Mouse (Mus musculus) neural tube, embryonic 11.5 days (tissue): Measurements from ENCODE around the gene Myt1l. TPM values are rescaled to one million over a fixed set of nuclear protein-coding genes. Genes with fewer than 3 reads are reported as not detected.

Experiments
- ATAC-seq: fragments of 200-750 bp; cut with Nextera tagmentation; 2 replicates; pipeline ENCODE4 v1.8.0; 2017; ENCODE audit warnings: moderate number of reproducible peaks, mild to moderate bottlenecking, moderate TSS enrichment, moderate library complexity; ENCODE audit not compliant: insufficient read depth, low FRiP score, low TSS enrichment
- DNase-seq: peaks from one replicate; pipeline ENCODE4 v3.0.0-alpha.2; 2015; ENCODE audit warnings: low spot score
- H3K27ac ChIP-seq: fragments of 300-500 bp; sonication (generic); 2 replicates; pipeline ENCODE4 v1.5.1; 2014; ENCODE audit warnings: low read depth, mild to moderate bottlenecking, low read length
- H3K27me3 ChIP-seq: fragments of 300-500 bp; sonication (generic); 2 replicates; pipeline ENCODE4 v1.6.1; 2014; ENCODE audit warnings: mild to moderate bottlenecking, low read length, mixed read lengths; ENCODE audit not compliant: control insufficient read depth, insufficient read depth
- H3K36me3 ChIP-seq: fragments of 300-500 bp; sonication (generic); 2 replicates; pipeline ENCODE4 v1.6.1; 2014; ENCODE audit warnings: mild to moderate bottlenecking, low read length, moderate library complexity, mixed read lengths; ENCODE audit not compliant: control insufficient read depth, insufficient read depth
- H3K4me1 ChIP-seq: fragments of 300-500 bp; sonication (generic); 2 replicates; pipeline ENCODE4 v1.6.1; 2014; ENCODE audit warnings: low read length, mixed read lengths; ENCODE audit not compliant: control insufficient read depth, insufficient read depth
- H3K4me2 ChIP-seq: fragments of 300-500 bp; sonication (generic); 2 replicates; pipeline ENCODE4 v1.6.1; 2014; ENCODE audit warnings: low read depth, mild to moderate bottlenecking, moderate library complexity
- H3K4me3 ChIP-seq: fragments of 300-500 bp; sonication (generic); 2 replicates; pipeline ENCODE4 v1.5.1; 2014; ENCODE audit warnings: low read depth, low read length
- H3K9ac ChIP-seq: fragments of 300-500 bp; sonication (generic); 2 replicates; pipeline ENCODE4 v1.6.1; 2014; ENCODE audit warnings: mild to moderate bottlenecking, low read length
- H3K9me3 ChIP-seq: fragments of 300-500 bp; sonication (generic); 2 replicates; pipeline ENCODE4 v1.6.1; 2016; ENCODE audit warnings: low read length; ENCODE audit not compliant: control insufficient read depth
- WGBS: fragments of 180-500 bp; shearing (Covaris S2); extraction: QIAGEN DNeasy Blood & Tissue Kit; methylation state at CpG from one replicate; pipeline ENCODE4 v1.1.7; 2014; 5-methylcytosine and 5-hydroxymethylcytosine counted together
- polyA plus RNA-seq: library from polyadenylated mRNA; unstranded; fragments of >200 nt; fragmentation: Nextera tagmentation; extraction: Ambion mirVana; gene quantifications from 2 replicates; pipeline ENCODE4 v1.2.1, GENCODE M21; 2014

The Myt1l gene
- polyA plus RNA-seq, 1 experiment from 2014 or later, result 23.8 TPM

GRCm38 (mm10) chr12:29921481-29921880 is 393.3 kb downstream of the Myt1l start:
- H3K9ac ChIP-seq, result no peak overlapping the region
- H3K27me3 ChIP-seq, result no peaks in the 10 kb centered on the region
- no peak for ATAC-seq
- no peak overlapping the region for H3K27ac ChIP-seq
- WGBS, result 83% methylated on average over 11 of the region's 11 CpGs
- DNase-seq, result no peak
- no peaks in the 10 kb centered on the region for H3K9me3 ChIP-seq
- no peaks in the 10 kb centered on the region for H3K36me3 ChIP-seq
- no peak overlapping the region for H3K4me2 ChIP-seq
- H3K4me3 ChIP-seq, result no peak overlapping the region
- H3K4me1 ChIP-seq, result no peaks in the 10 kb centered on the region

GRCm38 (mm10) chr12:29926896-29927295 is 398.7 kb downstream of the Myt1l start:
- no peaks in the 10 kb centered on the region for H3K36me3 ChIP-seq
- H3K4me1 ChIP-seq, result no peaks in the 10 kb centered on the region
- no peaks in the 10 kb centered on the region for H3K9me3 ChIP-seq
- ATAC-seq, result no peak
- H3K9ac ChIP-seq, result no peak overlapping the region
- no peak overlapping the region for H3K4me2 ChIP-seq
- WGBS, result 45% methylated on average over 3 of the region's 3 CpGs
- H3K27me3 ChIP-seq, result no peaks in the 10 kb centered on the region
- peak; percentile 44 for DNase-seq
- H3K27ac ChIP-seq, result no peak overlapping the region
- H3K4me3 ChIP-seq, result no peak overlapping the region

GRCm38 (mm10) chr12:29930591-29930990 is 402.4 kb downstream of the Myt1l start:
- 79% methylated on average over 1 of the region's 1 CpGs for WGBS
- H3K36me3 ChIP-seq, result no peaks in the 10 kb centered on the region

GRCm38 (mm10) chr12:29932951-29933350 is 404.8 kb downstream of the Myt1l start:
- Histone ChIP-seq H3K4me2 (no peak overlapping the region), H3K4me1 (no peaks in the 10 kb centered on the region), H3K27ac (no peak overlapping the region), H3K4me3 (no peak overlapping the region), H3K9me3 (no peaks in the 10 kb centered on the region), H3K27me3 (no peaks in the 10 kb centered on the region), H3K9ac (no peak overlapping the region), H3K36me3 (no peaks in the 10 kb centered on the region)
- DNase-seq (no peak), ATAC-seq (no peak)
- 97% methylated on average over 1 of the region's 1 CpGs for WGBS

More at GRCm38 (mm10) chr12:29930591-29930990, 402.4 kb downstream of the Myt1l start:
- DNase-seq (no peak), ATAC-seq (no peak)
- Histone ChIP-seq H3K4me3 (no peak overlapping the region), H3K27me3 (no peaks in the 10 kb centered on the region), H3K9me3 (no peaks in the 10 kb centered on the region), H3K4me2 (no peak overlapping the region), H3K4me1 (no peaks in the 10 kb centered on the region), H3K27ac (no peak overlapping the region), H3K9ac (no peak overlapping the region)

GRCm38 (mm10) chr12:29933501-29933900 is 405.3 kb downstream of the Myt1l start:
- H3K9ac ChIP-seq, result no peak overlapping the region
- DNase-seq (no peak), ATAC-seq (no peak)
- no peak overlapping the region for H3K4me3 ChIP-seq
- H3K27ac ChIP-seq, result no peak overlapping the region
- H3K4me2 ChIP-seq, result no peak overlapping the region
- 69% methylated on average over 2 of the region's 2 CpGs for WGBS
- H3K9me3 ChIP-seq, result no peaks in the 10 kb centered on the region
- no peaks in the 10 kb centered on the region for H3K4me1 ChIP-seq
- H3K27me3 ChIP-seq, result no peaks in the 10 kb centered on the region
- no peaks in the 10 kb centered on the region for H3K36me3 ChIP-seq

GRCm38 (mm10) chr12:29934120-29934581 is 406.0 kb downstream of the Myt1l start:
- H3K9ac ChIP-seq, result no peak overlapping the region
- no peaks in the 10 kb centered on the region for H3K27me3 ChIP-seq
- no peaks in the 10 kb centered on the region for H3K9me3 ChIP-seq
- ATAC-seq (no peak), DNase-seq (no peak)
- H3K4me3 ChIP-seq, result no peak overlapping the region
- H3K4me1 ChIP-seq, result peaks cover under 1% of the 10 kb centered on the region
- H3K4me2 ChIP-seq, result no peak overlapping the region
- no peaks in the 10 kb centered on the region for H3K36me3 ChIP-seq
- H3K27ac ChIP-seq, result no peak overlapping the region
- WGBS, result 79% methylated on average over 8 of the region's 8 CpGs

GRCm38 (mm10) chr12:29937308-29937707 is 409.1 kb downstream of the Myt1l start, which contains the start of gene Pxdn:
Pxdn (plus strand) TSS chr12:29937608.
- no peak for DNase-seq
- Histone ChIP-seq H3K27ac (peak within 1 kb of the TSS; percentile 51), H3K4me2 (peak within 1 kb of the TSS; percentile 85), H3K9me3 (no peaks in the 10 kb centered on the region), H3K4me3 (peak within 1 kb of the TSS; percentile 80), H3K36me3 (no peaks in the 10 kb centered on the region; the same call in 1 of the 2 replicates), H3K9ac (peak within 1 kb of the TSS; percentile 86), H3K27me3 (no peaks in the 10 kb centered on the region), H3K4me1 (peaks cover 18% of the 10 kb centered on the region)
- 29% methylated on average over 8 of the region's 8 CpGs for WGBS
- no peak for ATAC-seq

GRCm38 (mm10) chr12:29937851-29938375 is 409.7 kb downstream of the Myt1l start:
- under 1% methylated on average over 42 of the region's 49 CpGs for WGBS
- H3K36me3 ChIP-seq, result no peaks in the 10 kb centered on the region; the same call in 1 of the 2 replicates
- peaks cover 18% of the 10 kb centered on the region for H3K4me1 ChIP-seq
- H3K27me3 ChIP-seq, result no peaks in the 10 kb centered on the region
- H3K4me3 ChIP-seq, result peak overlapping the region; percentile 80
- ATAC-seq, result peak; percentile 80
- peak; percentile 88 for DNase-seq
- H3K27ac ChIP-seq, result peak overlapping the region; percentile 51
- H3K4me2 ChIP-seq, result peak overlapping the region; percentile 85
- no peaks in the 10 kb centered on the region for H3K9me3 ChIP-seq
- peak overlapping the region; percentile 86 for H3K9ac ChIP-seq

GRCm38 (mm10) chr12:29938376-29939041 is 410.3 kb downstream of the Myt1l start:
- peak overlapping the region; percentile 86 for H3K9ac ChIP-seq
- peak; percentile 73 for DNase-seq
- WGBS, result under 1% methylated on average over 40 of the region's 40 CpGs
- peak overlapping the region; percentile 85 for H3K4me2 ChIP-seq
- no peaks in the 10 kb centered on the region for H3K27me3 ChIP-seq
- peaks cover 18% of the 10 kb centered on the region for H3K4me1 ChIP-seq
- no peaks in the 10 kb centered on the region for H3K9me3 ChIP-seq
- H3K27ac ChIP-seq, result peak overlapping the region; percentile 51
- ATAC-seq, result peak; percentile 74
- H3K4me3 ChIP-seq, result peak overlapping the region; percentile 80
- H3K36me3 ChIP-seq, result no peaks in the 10 kb centered on the region; the same call in 1 of the 2 replicates
